Mouse (Mus musculus) stomach, postnatal 0 days (tissue): ENCODE results near the gene Vcl. TPM values are rescaled to one million over a fixed set of nuclear protein-coding genes. Genes with fewer than 3 reads are reported as not detected.

Source experiments
- ATAC-seq: fragments of 200-750 bp; cut with Nextera tagmentation; 2 replicates; pipeline ENCODE4 v1.8.0; 2017; ENCODE audit not compliant: low FRiP score, low TSS enrichment
- DNase-seq: peaks from one replicate; pipeline ENCODE4 v3.0.0-alpha.2; 2016; ENCODE audit warnings: low spot score
- H3K27ac ChIP-seq: fragments of 300-500 bp; sonication (generic); replicated peaks from 2 replicates; pipeline ENCODE4 v1.5.1; 2014; ENCODE audit warnings: mild to moderate bottlenecking, control low read depth
- H3K27me3 ChIP-seq: fragments of 300-500 bp; sonication (generic); 2 replicates; pipeline ENCODE4 v1.6.1; 2014; ENCODE audit warnings: low read length; ENCODE audit not compliant: control insufficient read depth, insufficient read depth
- H3K36me3 ChIP-seq: fragments of 300-500 bp; sonication (generic); 2 replicates; pipeline ENCODE4 v1.6.1; 2014; ENCODE audit warnings: low read length, mixed read lengths; ENCODE audit not compliant: control insufficient read depth, insufficient read depth
- H3K4me1 ChIP-seq: fragments of 300-500 bp; sonication (generic); replicated peaks from 2 replicates; pipeline ENCODE4 v1.6.1; 2014; ENCODE audit warnings: antibody characterized with exemption; ENCODE audit not compliant: control insufficient read depth, insufficient read depth
- H3K4me2 ChIP-seq: fragments of 300-500 bp; sonication (generic); replicated peaks from 2 replicates; pipeline ENCODE4 v1.6.1; 2014; ENCODE audit warnings: low read depth, mild to moderate bottlenecking, control low read depth, moderate library complexity
- H3K4me3 ChIP-seq: fragments of 300-500 bp; sonication (generic); 2 replicates; pipeline ENCODE4 v1.5.1; 2014; ENCODE audit warnings: low read depth, low read length, control low read depth
- H3K9ac ChIP-seq: fragments of 300-500 bp; sonication (generic); 2 replicates; pipeline ENCODE4 v1.6.1; 2014; ENCODE audit warnings: mild to moderate bottlenecking, low read length, control low read depth, mixed read lengths
- H3K9me3 ChIP-seq: fragments of 300-500 bp; sonication (generic); 2 replicates; pipeline ENCODE4 v1.6.1; 2016; ENCODE audit warnings: low read length; ENCODE audit not compliant: control insufficient read depth
- CTCF ChIP-seq: IDR thresholded peaks from 2 replicates; pipeline ENCODE4 v1.5.1; 2016; ENCODE audit warnings: antibody characterized with exemption, low read depth, mild to moderate bottlenecking, moderate library complexity
- EP300 ChIP-seq: optimal IDR thresholded peaks from 2 replicates; pipeline ENCODE3; 2016; ENCODE audit warnings: antibody characterized with exemption
- WGBS: fragments of 180-500 bp; shearing (Covaris S2); extraction: QIAGEN DNeasy Blood & Tissue Kit; methylation state at CpG from one replicate; pipeline ENCODE4 v1.1.7; 2014; 5-methylcytosine and 5-hydroxymethylcytosine counted together
- polyA plus RNA-seq: library from polyadenylated mRNA; unstranded; fragments of >200 nt; fragmentation: Nextera tagmentation; extraction: Ambion mirVana; gene quantifications from 2 replicates; pipeline ENCODE4 v1.2.1, GENCODE M21; 2015

Vcl gene
- polyA plus RNA-seq: 52.0 and 54.5 TPM in 2 replicates

GRCm38 (mm10) chr14:20928848-20929745 lies at the start of gene Vcl:
Gene Vcl (plus strand): TSS chr14:20929398.
- peak within 1 kb of the TSS; percentile 98 for H3K4me3 ChIP-seq
- ATAC-seq: peak; percentile 99

GRCm38 (mm10) chr14:20884691-20885090 lies 44.5 kb upstream of the Vcl start:
- H3K9me3 ChIP-seq: no peaks in the 10 kb centered on the region

More at GRCm38 (mm10) chr14:20928848-20929745, at the start of gene Vcl:
- TF ChIP-seq CTCF (no peak), EP300 (peak; percentile 44)
- Histone ChIP-seq H3K9ac (peak within 1 kb of the TSS; percentile 93), H3K4me2 (peak within 1 kb of the TSS; percentile 76), H3K36me3 (no peaks in the 10 kb centered on the region), H3K9me3 (no peaks in the 10 kb centered on the region), H3K27ac (peak within 1 kb of the TSS; percentile 97), H3K4me1 (peaks cover 3% of the 10 kb centered on the region; the same call in 1 of the 2 replicates), H3K27me3 (no peaks in the 10 kb centered on the region)
- DNase-seq: peak; percentile 100
- under 1% methylated on average over 86 of the region's 89 CpGs for whole genome bisulfite sequencing

GRCm38 (mm10) chr14:20885091-20885888 lies 43.9 kb upstream of the Vcl start:
- H3K27ac ChIP-seq: peak overlapping the region; percentile 74
- ATAC-seq (peak; percentile 89), DNase-seq (peak; percentile 29)
- 14% methylated on average over 10 of the region's 10 CpGs for WGBS
- TF ChIP-seq CTCF (no peak), EP300 (no peak)
- no peaks in the 10 kb centered on the region for H3K9me3 ChIP-seq
- peaks cover 4% of the 10 kb centered on the region for H3K4me1 ChIP-seq
- no peaks in the 10 kb centered on the region for H3K36me3 ChIP-seq
- H3K4me2 ChIP-seq: peak overlapping the region; percentile 28
- no peaks in the 10 kb centered on the region for H3K27me3 ChIP-seq
- no peak overlapping the region for H3K4me3 ChIP-seq
- H3K9ac ChIP-seq: no peak overlapping the region

More at GRCm38 (mm10) chr14:20884691-20885090, 44.5 kb upstream of the Vcl start:
- no peak for TF ChIP-seq EP300
- TF ChIP-seq CTCF: no peak
- Histone ChIP-seq H3K4me2 (peak overlapping the region; percentile 28; the same call in 1 of the 2 replicates), H3K36me3 (no peaks in the 10 kb centered on the region), H3K27me3 (no peaks in the 10 kb centered on the region), H3K4me3 (no peak overlapping the region), H3K27ac (peak overlapping the region; percentile 74), H3K4me1 (peaks cover 4% of the 10 kb centered on the region), H3K9ac (no peak overlapping the region)
- no peak; the same call in 1 of the 2 replicates for ATAC-seq
- DNase-seq: no peak
- WGBS: 79% methylated on average over 5 of the region's 5 CpGs

- H3K9ac ChIP-seq: no peak overlapping the region
- H3K9me3 ChIP-seq: no peaks in the 10 kb centered on the region
- WGBS: 64% methylated on average over 4 of the region's 4 CpGs
- TF ChIP-seq CTCF: peak; percentile 57
- TF ChIP-seq EP300: no peak
- no peak overlapping the region for H3K4me2 ChIP-seq
- H3K4me3 ChIP-seq: no peak overlapping the region
- DNase-seq (no peak), ATAC-seq (no peak)
- H3K36me3 ChIP-seq: no peaks in the 10 kb centered on the region
- no peak overlapping the region; the same call in 1 of the 2 replicates for H3K27ac ChIP-seq
- H3K4me1 ChIP-seq: peaks cover 4% of the 10 kb centered on the region
- no peaks in the 10 kb centered on the region for H3K27me3 ChIP-seq
Measured at GRCm38 (mm10) chr14:20886266-20886665, 42.9 kb upstream of the Vcl start.

- H3K4me3 ChIP-seq: no peak overlapping the region
- H3K27ac ChIP-seq: no peak overlapping the region
- no peak for TF ChIP-seq CTCF
- no peak for TF ChIP-seq EP300
- H3K4me2 ChIP-seq: no peak overlapping the region
- H3K36me3 ChIP-seq: no peaks in the 10 kb centered on the region
- H3K27me3 ChIP-seq: no peaks in the 10 kb centered on the region
- no peak for DNase-seq
- ATAC-seq: no peak; the same call in 1 of the 2 replicates
- H3K9ac ChIP-seq: no peak overlapping the region
- no peaks in the 10 kb centered on the region for H3K9me3 ChIP-seq
- WGBS: 81% methylated on average over 7 of the region's 7 CpGs
- peaks cover 4% of the 10 kb centered on the region; the same call in 1 of the 2 replicates for H3K4me1 ChIP-seq
Measured at GRCm38 (mm10) chr14:20887541-20888085, 41.6 kb upstream of the Vcl start.
